Comparison of ENCODE assay signal across 9 mouse cellular contexts in the genomic region with DNA sequence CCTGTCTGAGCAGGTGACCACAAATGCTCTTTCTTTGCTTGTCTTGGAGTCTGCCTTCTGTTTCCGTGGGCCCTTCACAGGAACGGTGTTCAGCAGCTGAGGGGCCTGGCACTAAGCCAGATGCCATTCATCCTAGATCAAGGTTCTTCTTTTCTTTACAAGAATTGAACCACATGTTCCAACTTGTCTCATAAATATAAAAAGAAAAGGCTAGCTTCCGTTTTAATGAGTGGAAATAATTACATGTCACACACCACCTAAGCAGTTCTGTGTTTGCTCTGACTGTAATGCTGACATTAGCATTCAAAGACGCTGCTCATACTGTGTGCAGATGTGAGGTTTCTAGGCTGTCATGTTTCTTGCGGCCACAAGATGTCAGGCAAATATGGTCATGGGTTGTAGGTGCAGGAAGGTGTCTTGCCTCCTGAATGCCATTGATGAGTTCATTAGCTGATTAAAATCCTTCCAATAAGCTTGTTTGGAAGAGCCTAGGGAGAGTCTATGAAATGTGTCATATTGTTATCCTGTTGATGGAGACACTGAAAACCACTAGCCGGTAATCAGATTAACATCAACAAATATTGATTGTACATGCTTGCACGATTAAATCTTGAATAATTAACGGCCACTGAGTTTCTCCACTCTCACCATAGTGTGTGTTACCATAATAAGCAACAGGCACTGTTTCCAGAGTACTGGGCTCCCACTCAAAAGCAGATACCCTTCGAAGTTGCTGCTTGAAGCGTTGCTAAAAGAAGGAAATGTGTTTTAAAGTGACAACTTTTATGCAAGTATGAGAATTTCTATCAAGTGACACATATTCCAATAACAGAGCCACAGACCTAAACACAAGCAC.
DNase-seq lines count a peak whose midpoint lies in the region; ATAC-seq and TF ChIP-seq lines count a peak whose summit lies in the region.
"Had no signal": no experiment of that assay in that cellular context is flagged by ENCODE, and none has a peak within 500 bp of the region (broad histone marks: within the 10 kb centered on the region; RNA-seq: fewer than 3 reads in every experiment).

No protein-coding gene starts in this region.

- DNase-seq in adrenal gland, postnatal 10 days, result peak; percentile 6
- no peak for DNase-seq in adrenal gland, postnatal 25 days
- peak; percentile 15 for DNase-seq in urinary bladder, postnatal 14 days (ENCODE audit: low spot score)
- no peak for DNase-seq in urinary bladder, postnatal 10 days (ENCODE audit: low spot score)
- DNase-seq in left cerebral cortex, adult 2 months (ENCODE audit: extremely low spot score in 1 of 2, low spot score in 2 of 2), result no peak
- peak; percentile 63 for DNase-seq in retina, embryonic 14.5 days (ENCODE audit: low spot score)
- no peak for DNase-seq in c-Kit-positive CD71-positive TER-119-positive erythroid progenitor cells, embryonic 14.5 days (ENCODE audit: low spot score)

- intact Hi-C loops in left cerebral cortex, adult 2 months (cut with DNase I), result loop anchor here (5.0 kb wide), 1 partner anchor 410 kb away; a partner anchor contains a TSS

- H3K4me3 ChIP-seq in left cerebral cortex, adult 2 months, result no peak overlapping the region
- H3K4me3 ChIP-seq: heart, embryonic 13.5 days had no signal

- peak; percentile 73 for TF ChIP-seq CTCF in left cerebral cortex, adult 2 months (IDR thresholded peaks at IDR 0.05)

- ATAC-seq in hematopoietic stem cell, adult 5-6 weeks (replicated peaks in 1 of 2; ENCODE audit: insufficient read depth in 1 of 2, low FRiP score in 2 of 2, low TSS enrichment in 1 of 2, low read depth in 1 of 2, poor library complexity in 2 of 2, severe bottlenecking in 2 of 2), result peak; percentile 89 to 94

- H3K27ac ChIP-seq in left cerebral cortex, adult 2 months, result no peak overlapping the region
- H3K27ac ChIP-seq: heart, embryonic 13.5 days had no signal

Comparison
In these comparisons a context has a peak if more than half of its experiments do, and no peak if none do; other contexts are left out.
1. DNase-seq: peak in adrenal gland, postnatal 10 days (single experiment), urinary bladder, postnatal 14 days (single experiment) and retina, embryonic 14.5 days (single experiment); none in adrenal gland, postnatal 25 days (single experiment), urinary bladder, postnatal 10 days (single experiment), left cerebral cortex, adult 2 months (0 of 2) and c-Kit-positive CD71-positive TER-119-positive erythroid progenitor cells, embryonic 14.5 days (single experiment).